Mouse (Mus musculus) erythroblast, embryonic 14.5 days (primary cell): Measurements from ENCODE around the gene Fer. TPM values are rescaled to one million over a fixed set of nuclear protein-coding genes. Genes with fewer than 3 reads are reported as not detected.

Experiments
- H3K27me3 ChIP-seq: 2 replicates; pipeline ENCODE4 v1.6.1; 2012; ENCODE audit warnings: inconsistent platforms; ENCODE audit not compliant: control insufficient read depth
- H3K36me3 ChIP-seq: 2 replicates; pipeline ENCODE4 v1.6.1; 2012; ENCODE audit warnings: mild to moderate bottlenecking, inconsistent platforms; ENCODE audit not compliant: control insufficient read depth
- H3K4me1 ChIP-seq: 2 replicates; pipeline ENCODE4 v1.6.1; 2012; ENCODE audit warnings: inconsistent platforms; ENCODE audit not compliant: control insufficient read depth
- H3K4me3 ChIP-seq: replicated peaks from 2 replicates; pipeline ENCODE3; 2012; ENCODE audit warnings: moderate library complexity, mild to moderate bottlenecking, inconsistent platforms
- H3K9me3 ChIP-seq: 2 replicates; pipeline ENCODE4 v1.6.1; 2012; ENCODE audit warnings: low read length, inconsistent platforms, mixed read lengths; ENCODE audit not compliant: control insufficient read depth
- GATA1 ChIP-seq: IDR thresholded peaks from 2 replicates; pipeline ENCODE4 v1.6.1; 2012; ENCODE audit warnings: low read length, inconsistent platforms, mixed read lengths
- TAL1 ChIP-seq: IDR thresholded peaks from 3 replicates; pipeline ENCODE4 v1.6.1; 2012; ENCODE audit warnings: low read length, inconsistent platforms, mixed read lengths
- polyA plus RNA-seq: library from polyadenylated mRNA; stranded (reverse); fragments of >175 nt; gene quantifications from 2 replicates; pipeline ENCODE4 v1.2.3, GENCODE M21; 2012

Fer gene
- polyA plus RNA-seq, 1 experiment = 0.16 TPM

DNA sequence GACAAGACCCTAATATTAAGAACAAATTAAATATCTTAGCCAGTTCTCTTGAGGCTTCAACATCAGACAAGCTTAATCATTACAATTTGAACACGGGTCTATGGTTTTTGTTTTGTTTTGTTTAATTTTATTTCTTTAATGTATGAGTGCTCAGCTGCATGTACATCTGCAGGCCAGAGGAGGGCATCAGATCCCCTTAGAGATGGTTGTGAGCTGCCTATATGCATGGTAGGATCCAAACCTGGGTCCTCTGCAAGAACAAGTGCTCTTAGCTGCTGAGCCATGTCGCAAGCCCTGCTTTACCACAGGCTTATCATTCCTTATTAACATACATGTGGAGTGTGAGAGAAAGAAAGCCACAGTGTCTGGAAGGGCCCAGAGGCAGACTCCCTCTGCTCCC, 163.6 kb downstream of the Fer start:
- TF ChIP-seq TAL1 = no peak
- no peak for TF ChIP-seq GATA1
- Histone ChIP-seq H3K4me3 (no peak overlapping the region), H3K27me3 (no peaks in the 10 kb centered on the region), H3K36me3 (no peaks in the 10 kb centered on the region; the same call in 1 of the 2 replicates), H3K9me3 (no peaks in the 10 kb centered on the region), H3K4me1 (no peaks in the 10 kb centered on the region)

DNA sequence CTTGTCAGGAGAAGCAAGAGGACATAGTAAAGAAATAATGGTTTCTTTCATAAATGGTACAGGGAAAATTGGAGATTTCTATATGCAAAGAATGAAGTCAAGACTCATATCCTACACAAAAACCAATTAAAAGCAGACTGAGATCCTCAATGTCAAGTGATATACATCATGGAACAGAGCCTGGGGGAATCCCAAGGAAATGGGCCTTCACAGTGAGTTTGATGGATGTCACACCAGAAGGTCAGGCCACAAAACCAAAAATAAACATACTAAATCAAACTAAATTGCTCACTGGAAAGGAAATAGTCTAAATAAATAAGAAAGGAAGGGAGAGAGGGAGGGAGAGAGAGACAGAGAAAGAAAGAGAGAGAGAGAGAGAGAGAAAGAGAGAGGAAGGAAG, 178.9 kb downstream of the Fer start:
- Histone ChIP-seq H3K36me3 (peaks cover 4% of the 10 kb centered on the region; the same call in 1 of the 2 replicates), H3K4me1 (no peaks in the 10 kb centered on the region), H3K4me3 (no peak overlapping the region), H3K9me3 (no peaks in the 10 kb centered on the region), H3K27me3 (no peaks in the 10 kb centered on the region)
- TF ChIP-seq GATA1 (no peak), TAL1 (no peak)

DNA sequence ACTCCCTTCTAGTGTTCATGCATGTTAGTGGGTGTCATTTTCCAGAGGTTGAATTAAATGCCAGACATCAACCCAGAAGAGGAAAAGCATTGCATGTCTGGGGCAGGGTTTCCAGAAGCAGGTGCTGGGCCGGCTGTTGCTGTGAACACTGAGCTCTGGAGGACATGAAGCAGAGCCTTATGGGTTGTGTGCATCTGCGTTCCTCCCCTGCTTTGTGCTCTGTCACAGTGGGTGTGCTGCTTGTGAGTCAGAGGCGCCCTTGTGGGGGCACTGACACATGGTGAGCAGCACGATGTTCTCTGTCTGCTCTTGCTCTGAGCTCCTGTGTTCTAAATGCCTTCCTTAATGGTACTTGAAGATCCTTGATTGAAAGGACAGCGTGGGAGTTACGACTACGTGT, 182.5 kb downstream of the Fer start:
- Histone ChIP-seq H3K36me3 (no peaks in the 10 kb centered on the region; the same call in 1 of the 2 replicates), H3K27me3 (no peaks in the 10 kb centered on the region), H3K4me3 (no peak overlapping the region), H3K4me1 (no peaks in the 10 kb centered on the region; the same call in 1 of the 2 replicates), H3K9me3 (no peaks in the 10 kb centered on the region)
- TF ChIP-seq GATA1 (no peak), TAL1 (no peak)

DNA sequence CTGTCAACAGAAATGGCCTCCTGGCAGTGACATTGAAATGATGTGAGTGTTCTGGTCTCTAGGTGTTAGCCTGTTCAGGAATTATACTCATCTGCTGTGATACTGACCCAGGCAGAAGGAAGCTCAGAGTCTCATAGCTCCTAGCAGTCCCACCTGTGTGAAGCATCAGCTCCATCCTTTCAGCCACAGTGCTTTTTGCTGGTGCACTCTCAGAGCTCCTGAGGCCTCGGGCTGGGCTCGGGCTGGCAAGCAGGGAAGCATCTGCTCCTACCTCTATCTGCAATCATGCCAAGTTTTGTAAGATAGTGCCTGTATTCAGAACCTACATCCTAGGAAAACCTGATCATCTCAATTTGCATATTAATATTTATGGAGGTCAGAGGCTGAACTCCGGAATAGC, 183.7 kb downstream of the Fer start:
- no peaks in the 10 kb centered on the region; the same call in 1 of the 2 replicates for H3K36me3 ChIP-seq
- H3K9me3 ChIP-seq = no peaks in the 10 kb centered on the region
- H3K27me3 ChIP-seq = no peaks in the 10 kb centered on the region
- no peak overlapping the region for H3K4me3 ChIP-seq
- no peaks in the 10 kb centered on the region; the same call in 1 of the 2 replicates for H3K4me1 ChIP-seq
- TF ChIP-seq GATA1 = no peak
- no peak for TF ChIP-seq TAL1

DNA sequence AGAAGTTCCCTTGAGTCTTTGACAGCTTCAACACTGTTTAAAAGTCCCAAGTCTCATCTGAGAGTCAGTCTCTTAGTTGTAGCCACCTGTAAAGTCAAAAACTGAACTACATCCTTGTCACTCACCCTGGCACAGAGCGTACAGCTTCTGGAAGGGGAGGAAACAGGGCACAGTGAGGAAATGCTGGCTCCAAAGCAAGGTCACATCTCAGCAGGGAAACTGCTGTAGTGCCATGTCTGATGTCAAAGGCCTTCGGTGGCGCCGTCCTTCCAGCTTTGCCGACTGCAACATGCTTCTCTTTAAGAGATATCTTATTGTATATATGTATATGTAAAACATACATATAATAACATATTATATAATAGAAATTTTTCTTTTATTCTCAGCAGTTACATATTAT, 188.0 kb downstream of the Fer start:
- Histone ChIP-seq H3K36me3 (peaks cover 3% of the 10 kb centered on the region; the same call in 1 of the 2 replicates), H3K4me1 (no peaks in the 10 kb centered on the region; the same call in 1 of the 2 replicates), H3K9me3 (no peaks in the 10 kb centered on the region), H3K27me3 (no peaks in the 10 kb centered on the region), H3K4me3 (no peak overlapping the region)
- TF ChIP-seq GATA1 = no peak
- TF ChIP-seq TAL1 = no peak

DNA sequence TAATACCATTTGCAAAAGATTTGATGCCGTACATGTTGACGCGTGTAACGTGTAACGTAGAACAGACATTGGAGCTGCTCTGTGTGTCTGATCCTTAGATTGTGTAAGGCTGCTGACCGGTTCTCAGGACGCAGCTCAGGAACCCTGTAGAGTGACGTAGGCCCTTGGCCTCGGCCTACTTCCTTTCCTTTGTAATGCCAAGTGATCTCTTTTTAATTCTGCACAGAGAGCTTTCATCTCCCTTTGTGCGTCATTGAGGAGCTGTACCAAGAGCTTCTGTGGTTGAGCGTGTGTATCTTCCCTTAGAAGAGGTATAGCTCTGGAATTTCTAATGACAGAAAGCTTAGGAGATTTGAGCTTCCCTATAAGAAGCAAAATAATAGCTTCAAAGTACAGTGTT, 190.8 kb downstream of the Fer start:
- TF ChIP-seq GATA1 (no peak), TAL1 (no peak)
- no peaks in the 10 kb centered on the region; the same call in 1 of the 2 replicates for H3K4me1 ChIP-seq

DNA sequence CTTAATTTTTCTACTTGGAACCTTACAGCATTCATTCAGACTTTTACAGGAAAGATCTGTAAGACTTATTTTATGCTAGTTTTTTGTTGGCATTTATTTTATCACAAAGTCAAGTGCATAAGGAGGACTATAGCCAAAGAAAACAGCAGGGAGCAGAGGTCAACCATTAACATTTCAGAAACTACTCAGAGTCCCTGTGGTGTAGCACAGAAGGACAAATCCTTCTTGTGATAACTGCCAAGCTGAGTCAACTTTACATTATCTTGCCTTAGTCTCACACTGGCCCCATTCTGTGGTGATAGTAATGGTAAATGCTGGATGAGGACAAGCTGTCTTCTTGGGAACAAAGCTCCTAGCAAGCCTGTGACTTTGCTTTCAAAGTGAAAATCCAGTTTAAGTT, 197.7 kb downstream of the Fer start:
- no peak overlapping the region for H3K4me3 ChIP-seq
- no peaks in the 10 kb centered on the region for H3K4me1 ChIP-seq
- TF ChIP-seq TAL1 (no peak), GATA1 (no peak)
- no peaks in the 10 kb centered on the region for H3K36me3 ChIP-seq
- H3K27me3 ChIP-seq = no peaks in the 10 kb centered on the region
- H3K9me3 ChIP-seq = no peaks in the 10 kb centered on the region

More for the DNA sequence above, 190.8 kb downstream of the Fer start:
- Histone ChIP-seq H3K27me3 (no peaks in the 10 kb centered on the region), H3K36me3 (peaks cover 3% of the 10 kb centered on the region; the same call in 1 of the 2 replicates), H3K9me3 (no peaks in the 10 kb centered on the region), H3K4me3 (no peak overlapping the region)

DNA sequence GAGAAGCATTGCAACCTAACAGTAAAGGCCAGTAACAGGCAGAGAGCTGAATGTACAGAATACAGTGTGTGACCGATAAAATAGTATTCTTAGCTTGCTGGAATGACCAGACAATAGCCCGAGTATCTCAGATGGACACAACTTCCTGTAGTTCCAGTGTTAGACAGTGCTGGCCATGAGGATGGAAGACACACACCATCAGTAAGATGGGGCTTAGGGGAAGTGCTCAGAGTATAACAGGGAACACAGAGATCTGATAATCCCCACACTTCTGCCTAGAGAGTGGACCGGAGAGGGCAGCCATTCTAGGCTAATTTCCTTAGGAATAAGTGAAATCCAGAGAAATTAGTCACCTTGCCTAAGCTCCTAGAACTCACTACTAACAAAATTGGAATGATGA, 202.4 kb downstream of the Fer start:
- H3K27me3 ChIP-seq = no peaks in the 10 kb centered on the region
- no peaks in the 10 kb centered on the region for H3K36me3 ChIP-seq
- TF ChIP-seq GATA1 = no peak
- no peaks in the 10 kb centered on the region for H3K4me1 ChIP-seq
- H3K4me3 ChIP-seq = no peak overlapping the region
- no peaks in the 10 kb centered on the region for H3K9me3 ChIP-seq

DNA sequence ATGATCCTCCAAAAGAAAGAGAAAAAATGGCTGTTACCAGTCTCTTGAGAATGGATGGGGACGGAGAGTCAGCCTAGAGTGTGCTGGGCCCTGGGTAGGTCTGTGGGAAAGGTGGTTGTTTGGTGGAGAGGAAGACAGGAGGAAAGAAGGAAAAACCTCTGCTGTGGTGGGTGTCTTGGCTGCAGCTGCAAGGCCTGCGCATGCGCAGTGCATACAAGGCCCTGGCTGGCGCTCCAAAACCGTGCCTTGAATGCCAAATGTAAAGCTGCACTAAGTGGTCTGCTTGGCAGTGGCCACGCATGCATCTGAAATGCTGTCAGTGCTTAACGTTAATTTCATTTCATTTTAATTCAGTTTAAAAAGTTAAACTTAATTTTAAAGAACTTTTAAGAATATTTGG, 214.5 kb downstream of the Fer start:
- H3K36me3 ChIP-seq = no peaks in the 10 kb centered on the region
- no peaks in the 10 kb centered on the region for H3K9me3 ChIP-seq
- H3K4me3 ChIP-seq = no peak overlapping the region
- H3K4me1 ChIP-seq = no peaks in the 10 kb centered on the region
- TF ChIP-seq GATA1 = no peak
- no peak for TF ChIP-seq TAL1
- H3K27me3 ChIP-seq = no peaks in the 10 kb centered on the region

DNA sequence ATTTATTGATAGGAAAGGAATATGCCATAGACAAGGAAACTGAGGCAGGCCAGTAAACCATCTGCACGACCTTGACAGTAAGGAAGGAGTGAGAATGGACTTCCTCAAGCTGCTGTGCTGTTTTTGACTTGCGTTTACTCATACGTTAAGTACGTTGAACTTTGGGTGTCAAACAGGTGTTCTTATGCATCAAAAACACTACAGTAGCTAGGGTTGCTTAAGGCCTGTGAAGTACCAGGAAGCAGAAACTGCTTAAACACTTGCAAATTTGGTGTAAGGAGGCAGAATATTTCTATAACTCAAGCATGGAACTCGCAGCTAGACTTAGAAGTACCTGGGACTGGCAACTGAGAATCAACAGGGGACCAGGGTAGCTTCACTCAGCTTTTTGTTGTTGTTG, 221.9 kb downstream of the Fer start:
- TF ChIP-seq TAL1 (no peak), GATA1 (no peak)
- Histone ChIP-seq H3K27me3 (no peaks in the 10 kb centered on the region), H3K4me1 (no peaks in the 10 kb centered on the region), H3K4me3 (no peak overlapping the region), H3K9me3 (no peaks in the 10 kb centered on the region), H3K36me3 (no peaks in the 10 kb centered on the region)
